ENCODE assay signal across 2 mouse cellular contexts in the genomic region with DNA sequence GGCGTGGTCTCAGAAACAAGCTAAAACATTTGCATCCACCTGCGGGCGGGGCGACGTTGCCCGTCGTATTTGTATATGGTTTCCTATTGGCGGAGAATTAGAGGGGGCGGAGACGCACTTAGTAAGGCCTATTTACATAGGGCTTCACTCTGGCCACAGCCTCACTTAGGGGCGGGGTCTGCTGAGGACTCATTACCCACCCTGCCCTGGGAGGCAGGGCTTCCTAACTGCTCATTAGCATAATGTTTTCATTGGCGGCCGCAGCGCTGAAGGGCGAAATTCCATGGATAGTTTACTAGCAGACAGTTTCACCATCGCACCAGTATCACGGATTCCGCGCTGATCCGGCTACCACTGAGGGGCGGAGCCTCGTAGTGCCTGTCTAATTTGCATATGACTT.
A peak's percentile ranks its signal among the peaks of the same experiment; 100 is the strongest.
TF ChIP-seq lines count a peak whose summit lies in the region.

No protein-coding gene starts in this region.

TF ChIP-seq in C2C12, 6 proteins besides CTCF, POLR2A, EP300 and RAD21:
- TF ChIP-seq MYOD1 (IDR thresholded peaks at IDR 0.05; ENCODE audit: control insufficient read depth, insufficient read length, low read depth), result no peak
- TF ChIP-seq FOSL1 (IDR thresholded peaks at IDR 0.05; ENCODE audit: insufficient read depth, low read length, poor library complexity, severe bottlenecking), result no peak
- TF ChIP-seq USF1 (IDR thresholded peaks at IDR 0.05; ENCODE audit: low read depth), result no peak
- no peak for TF ChIP-seq MYOG (IDR thresholded peaks at IDR 0.05; ENCODE audit: control insufficient read depth, extremely low read depth, insufficient read length)
- peak; percentile 60 for TF ChIP-seq MAX (IDR thresholded peaks at IDR 0.05)
- peak; percentile 36 for TF ChIP-seq CEBPB (IDR thresholded peaks at IDR 0.05; ENCODE audit: low read depth)

TF ChIP-seq in myocyte, 11 proteins besides CTCF, POLR2A, EP300 and RAD21:
- TF ChIP-seq POLR2AphosphoS2 (IDR thresholded peaks at IDR 0.05; ENCODE audit: insufficient read length, low read depth) (no peak), USF1 (IDR thresholded peaks at IDR 0.05; ENCODE audit: low read depth) (no peak)
TF ChIP-seq in myocyte: peak in this region for 0.
